Mouse (Mus musculus) left cerebral cortex, adult 2 months (tissue): ENCODE measurements around the gene Col4a2. TPM values are rescaled to one million over a fixed set of nuclear protein-coding genes. Genes with fewer than 3 reads are reported as not detected.

Source experiments
- DNase-seq, 2 experiments: peaks; one replicate each; pipeline ENCODE4 v3.0.0; 2021 to 2022; ENCODE audit warnings: low spot score in 2 of 2, mixed read lengths in 1 of 2; ENCODE audit errors: extremely low spot score in 1 of 2
- H3K27ac ChIP-seq: fragments of 200-600 bp; 2 replicates; pipeline ENCODE4 v1.8.1; 2022
- H3K4me3 ChIP-seq: fragments of 200-600 bp; 2 replicates; pipeline ENCODE4 v1.8.1; 2022
- CTCF ChIP-seq: fragments of 200-600 bp; IDR thresholded peaks from 2 replicates; pipeline ENCODE4 v1.8.1; 2022; ENCODE audit warnings: antibody characterized with exemption, mild to moderate bottlenecking, moderate library complexity
- intact Hi-C: fragments of 180-260 bp; cut with DNase I; formaldehyde crosslinking; loops from one replicate; pipeline ENCODE4 v1.15.1; 2025
- total RNA-seq, 2 experiments: library from RNA; stranded (reverse); gene quantifications; 2 replicates each; pipeline ENCODE4 v1.2.3; 2021

Gene Col4a2
- total RNA-seq, 2 experiments from 2014 or later, result 57.1 to 60.9 TPM

DNA sequence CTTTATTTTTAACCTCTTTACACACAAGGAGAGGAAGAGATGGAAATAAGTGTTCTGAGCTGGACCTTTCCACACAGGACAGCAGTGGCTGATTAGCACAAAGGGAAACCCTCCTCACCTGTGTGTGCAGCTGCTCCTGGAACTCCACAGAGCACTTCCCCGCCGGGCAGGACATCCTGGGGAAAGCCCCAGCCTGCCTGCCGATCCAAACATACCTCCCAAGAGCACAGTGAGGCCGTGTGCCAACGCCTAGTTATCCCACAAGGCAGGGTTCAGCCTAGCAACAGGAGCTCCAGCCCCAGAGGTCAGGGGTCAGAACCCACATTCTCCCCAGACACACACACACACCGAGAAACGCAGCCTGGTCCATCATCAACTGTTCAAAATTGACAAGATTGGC is 83.5 kb downstream of the Col4a2 start:
- H3K4me3 ChIP-seq, result no peak overlapping the region
- intact Hi-C loops, result no loop called here
- no peak overlapping the region for H3K27ac ChIP-seq
- no peak for DNase-seq
- TF ChIP-seq CTCF, result no peak

DNA sequence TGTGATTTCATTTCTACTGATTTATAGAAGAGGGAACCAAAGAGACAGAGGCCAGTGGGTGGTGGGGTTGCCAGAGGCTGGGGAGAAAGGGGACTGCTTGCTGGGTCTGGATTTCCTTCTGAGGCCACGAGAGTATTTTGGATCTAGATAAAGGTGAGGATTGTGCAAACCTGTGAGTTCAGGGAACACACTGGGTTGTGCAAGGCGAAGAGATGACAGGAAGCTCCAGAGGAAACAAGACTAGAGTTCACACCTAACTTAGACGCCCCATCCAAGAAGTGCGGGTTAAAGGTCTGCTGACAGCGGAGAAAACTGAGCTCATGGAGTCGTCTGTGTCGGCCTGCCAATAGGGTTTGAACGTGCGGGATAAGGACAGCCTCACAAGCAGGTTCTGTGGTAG is 84.5 kb downstream of the Col4a2 start:
- Histone ChIP-seq H3K4me3 (no peak overlapping the region), H3K27ac (no peak overlapping the region)
- intact Hi-C loops, result no loop called here
- DNase-seq, result no peak
- no peak for TF ChIP-seq CTCF

DNA sequence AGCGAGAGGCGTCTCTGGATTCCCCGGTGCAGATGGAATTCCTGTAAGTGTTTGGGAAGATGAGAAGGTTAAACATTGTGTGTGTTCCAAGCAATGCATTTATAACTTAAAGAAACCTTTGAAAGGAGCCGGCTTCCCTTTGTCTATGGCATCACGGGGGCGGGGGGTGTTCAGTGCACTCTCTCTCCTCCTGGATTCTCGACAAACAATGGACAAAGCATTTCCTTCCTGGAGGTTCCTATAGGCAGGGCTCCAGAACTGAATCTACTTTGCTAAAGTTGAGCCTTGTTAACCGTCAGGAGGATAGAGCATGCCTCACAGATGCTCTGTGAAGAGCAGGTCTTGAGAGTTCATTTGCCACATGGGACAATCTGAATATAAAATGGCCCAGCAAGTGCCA is 87.1 kb downstream of the Col4a2 start:
- Histone ChIP-seq H3K27ac (no peak overlapping the region), H3K4me3 (no peak overlapping the region)
- TF ChIP-seq CTCF, result no peak
- intact Hi-C loops, result no loop called here
- no peak for DNase-seq

DNA sequence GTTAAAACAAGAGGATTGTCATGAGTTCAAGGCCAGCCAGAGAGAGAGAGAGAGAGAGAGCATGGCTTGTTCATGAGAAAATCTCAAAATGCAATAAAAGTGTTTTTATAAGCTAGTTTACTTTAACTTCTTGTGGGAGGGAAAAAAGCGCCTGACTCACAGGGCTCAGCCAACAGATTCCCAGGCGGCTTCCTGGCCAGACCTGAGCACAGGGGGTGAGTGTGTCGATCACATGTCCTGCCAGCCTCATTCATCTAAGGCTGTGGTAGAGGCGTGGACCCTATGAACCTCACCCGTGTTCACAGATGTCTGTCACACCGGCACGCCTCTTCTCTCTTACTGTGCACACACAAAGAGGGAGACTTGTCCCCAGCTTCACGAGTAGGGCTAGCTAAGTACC is 87.6 kb downstream of the Col4a2 start:
- intact Hi-C loops, result no loop called here
- no peak for DNase-seq
- no peak overlapping the region for H3K27ac ChIP-seq
- H3K4me3 ChIP-seq, result no peak overlapping the region
- TF ChIP-seq CTCF, result no peak

DNA sequence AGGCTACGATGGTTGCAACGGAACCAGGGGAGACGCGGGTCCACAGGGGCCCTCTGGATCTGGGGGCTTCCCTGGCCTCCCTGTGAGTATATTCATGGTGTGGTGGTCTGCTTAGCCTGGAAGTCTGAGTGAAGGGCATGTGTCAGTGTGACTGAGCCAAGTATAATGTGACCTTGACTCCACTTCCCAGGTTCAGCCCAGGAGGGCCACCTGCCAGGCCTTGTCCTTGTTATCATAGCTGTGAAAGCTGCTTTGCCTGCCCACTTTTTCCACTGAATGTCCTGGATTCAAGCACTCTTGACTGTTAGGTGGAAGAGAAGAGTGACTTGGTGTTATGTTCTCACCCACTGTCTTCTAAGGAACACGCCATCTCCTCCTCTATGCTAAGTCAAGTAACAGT is 88.6 kb downstream of the Col4a2 start:
- no peak overlapping the region for H3K4me3 ChIP-seq
- no peak for TF ChIP-seq CTCF
- intact Hi-C loops, result no loop called here
- no peak for DNase-seq
- H3K27ac ChIP-seq, result no peak overlapping the region

DNA sequence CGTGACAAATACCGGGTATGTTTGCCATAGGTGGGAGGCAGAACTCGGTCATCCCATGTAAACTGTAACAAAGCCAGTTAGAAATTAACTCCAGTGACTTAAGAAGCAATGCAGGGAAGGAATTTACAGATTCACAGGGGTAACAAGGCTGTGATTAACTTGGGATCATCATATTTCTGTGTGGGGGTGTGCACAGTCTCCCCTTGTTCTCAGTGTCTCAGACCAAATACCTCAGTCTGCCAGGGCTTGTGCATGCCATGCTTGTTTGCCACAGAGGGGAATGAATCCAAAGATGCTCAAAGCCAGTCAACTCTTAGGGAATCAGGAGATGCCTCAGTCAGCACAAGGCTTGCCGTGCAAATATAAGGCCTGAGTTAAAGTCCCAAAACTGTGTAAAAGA is 89.6 kb downstream of the Col4a2 start:
- intact Hi-C loops, result no loop called here
- TF ChIP-seq CTCF, result no peak
- no peak for DNase-seq
- Histone ChIP-seq H3K4me3 (no peak overlapping the region), H3K27ac (no peak overlapping the region)

DNA sequence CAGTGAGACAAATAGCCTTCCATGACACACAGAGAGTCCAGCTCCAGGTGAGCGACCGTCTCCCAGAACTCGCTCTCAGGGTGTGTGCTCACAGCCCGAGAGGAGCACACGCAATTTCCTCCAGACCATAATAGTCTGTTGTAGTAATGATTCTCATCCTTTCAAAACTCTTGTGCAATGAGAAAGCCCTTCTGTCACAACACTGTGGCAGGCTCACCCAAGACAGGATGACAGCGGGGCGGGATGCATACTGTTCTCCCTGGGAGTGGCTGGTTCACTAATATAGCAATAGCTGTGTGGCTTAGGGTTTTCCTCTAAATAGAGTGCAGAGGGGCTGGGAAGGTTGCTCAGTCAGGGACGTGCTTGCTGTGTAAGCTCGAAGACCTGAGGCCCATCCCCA is 91.2 kb downstream of the Col4a2 start:
- intact Hi-C loops, result no loop called here

DNA sequence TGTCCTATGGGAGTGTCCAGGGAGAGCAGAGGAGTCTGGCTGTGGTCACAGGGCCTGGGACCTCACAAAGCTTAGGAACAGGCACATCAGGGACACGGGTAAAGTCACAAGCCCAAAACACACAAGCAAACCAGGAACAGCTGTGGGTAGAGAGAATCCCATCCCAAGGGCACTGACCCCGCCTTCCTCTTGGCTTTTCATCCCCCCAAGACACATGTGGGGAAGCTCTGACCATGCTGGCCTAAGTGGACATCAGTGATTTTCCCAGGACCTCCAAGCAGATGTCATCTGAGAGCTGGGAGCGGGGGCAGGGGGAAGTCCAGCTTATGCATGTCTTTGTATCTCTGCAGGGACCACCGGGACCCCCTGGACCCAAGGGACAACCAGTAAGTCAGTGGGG is 92.0 kb downstream of the Col4a2 start:
- DNase-seq, result no peak
- intact Hi-C loops, result no loop called here
- H3K27ac ChIP-seq, result no peak overlapping the region
- no peak for TF ChIP-seq CTCF
- no peak overlapping the region for H3K4me3 ChIP-seq

More for the DNA sequence above, 91.2 kb downstream of the Col4a2 start:
- no peak for DNase-seq
- TF ChIP-seq CTCF, result no peak
- no peak overlapping the region for H3K4me3 ChIP-seq
- H3K27ac ChIP-seq, result no peak overlapping the region

DNA sequence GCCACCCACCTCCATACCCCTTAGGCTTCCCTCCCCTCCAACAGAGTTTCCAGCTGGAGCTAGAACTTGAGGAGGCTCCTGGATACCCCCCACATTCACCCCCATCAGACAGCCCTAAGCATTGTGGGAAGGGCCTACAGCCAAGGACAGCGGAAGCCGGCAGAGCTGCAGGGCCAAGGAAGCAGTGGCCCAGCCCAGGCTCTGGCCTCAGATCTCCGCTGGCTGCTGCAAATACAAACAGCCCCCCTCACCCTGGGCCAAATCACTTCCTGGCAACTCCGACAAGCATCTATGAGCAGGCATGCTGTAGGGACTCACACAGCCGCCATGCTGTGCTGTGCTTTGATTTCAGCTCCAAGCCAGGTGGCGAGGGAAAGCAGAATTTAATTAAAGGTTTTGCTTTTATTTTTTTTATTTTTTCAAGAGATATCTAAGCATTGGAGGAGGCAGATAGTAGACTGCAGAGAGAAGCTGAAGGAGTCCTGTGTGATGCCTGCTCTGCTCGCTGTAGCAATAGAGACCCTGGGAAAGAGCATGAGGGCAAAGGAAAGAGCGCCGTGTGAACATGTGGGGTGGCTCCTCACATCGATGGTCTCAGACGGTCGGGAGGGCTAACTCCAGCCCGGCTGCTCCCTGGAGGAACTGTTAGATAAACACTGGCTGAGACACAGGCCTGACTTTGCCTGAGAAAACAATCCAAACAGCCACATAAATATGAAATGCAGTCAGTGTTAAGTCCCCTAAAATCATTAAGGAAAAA is 93.3 kb downstream of the Col4a2 start:
- no peak overlapping the region for H3K4me3 ChIP-seq
- DNase-seq, result peak in 1 of 2 experiments; percentile 49
- peak; percentile 32 for TF ChIP-seq CTCF
- intact Hi-C loops, result no loop called here
- H3K27ac ChIP-seq, result peak overlapping the region; percentile 58

DNA sequence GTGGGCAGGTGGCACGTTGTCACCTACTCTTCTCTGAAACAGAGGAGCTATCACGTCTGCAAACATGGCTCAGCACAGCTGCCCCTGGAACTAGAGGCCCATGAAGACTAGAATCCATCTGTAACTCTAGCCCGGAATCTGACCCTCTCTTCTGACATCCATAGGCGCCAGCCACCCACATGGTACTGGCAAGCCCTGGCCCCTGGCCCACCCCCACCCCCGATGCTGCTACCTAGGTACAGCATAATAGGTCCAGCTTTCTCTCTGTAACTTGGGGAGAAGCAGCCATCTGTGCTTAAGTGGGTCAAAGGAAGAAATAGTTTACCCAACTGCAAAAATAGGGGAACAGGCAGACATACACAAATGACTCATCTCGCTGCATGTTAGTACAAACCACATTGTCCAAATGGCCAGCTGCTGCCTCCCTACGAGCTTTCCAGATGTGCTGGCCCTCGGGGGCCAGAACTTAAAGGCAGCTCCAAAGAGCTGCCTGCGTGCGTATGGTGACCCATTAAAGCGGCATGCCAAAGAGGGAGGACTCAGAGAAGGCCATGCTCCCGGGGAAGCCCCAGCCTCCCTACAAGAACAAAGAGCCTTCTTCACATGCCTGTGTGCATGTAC is 99.0 kb downstream of the Col4a2 start:
- no peak for TF ChIP-seq CTCF
- no peak for DNase-seq
- Histone ChIP-seq H3K27ac (peak overlapping the region; percentile 56; the same call in 1 of the 2 replicates), H3K4me3 (no peak overlapping the region)
- intact Hi-C loops, result no loop called here

DNA sequence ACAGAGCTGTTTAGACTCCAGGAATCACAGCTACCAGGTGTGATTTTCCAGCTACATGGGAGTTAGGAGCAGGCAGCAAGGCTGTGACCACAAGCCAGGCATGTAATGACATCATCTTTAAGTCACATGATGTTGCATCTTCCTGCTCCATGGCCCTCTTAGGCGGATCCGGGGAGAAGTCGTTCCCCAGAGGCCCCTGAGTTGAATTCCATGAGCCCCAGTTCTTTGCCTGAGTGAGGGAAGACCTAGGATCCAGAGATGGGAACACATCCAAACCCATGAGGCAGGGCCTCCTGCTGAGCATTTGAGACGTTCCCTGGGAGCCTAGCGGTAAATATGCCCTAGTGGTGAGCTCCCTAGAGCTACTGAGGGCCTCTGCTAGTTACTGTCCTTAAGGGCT is 99.8 kb downstream of the Col4a2 start:
- Histone ChIP-seq H3K27ac (no peak overlapping the region; the same call in 1 of the 2 replicates), H3K4me3 (no peak overlapping the region)
- intact Hi-C loops, result no loop called here
- DNase-seq, result no peak
- TF ChIP-seq CTCF, result no peak

DNA sequence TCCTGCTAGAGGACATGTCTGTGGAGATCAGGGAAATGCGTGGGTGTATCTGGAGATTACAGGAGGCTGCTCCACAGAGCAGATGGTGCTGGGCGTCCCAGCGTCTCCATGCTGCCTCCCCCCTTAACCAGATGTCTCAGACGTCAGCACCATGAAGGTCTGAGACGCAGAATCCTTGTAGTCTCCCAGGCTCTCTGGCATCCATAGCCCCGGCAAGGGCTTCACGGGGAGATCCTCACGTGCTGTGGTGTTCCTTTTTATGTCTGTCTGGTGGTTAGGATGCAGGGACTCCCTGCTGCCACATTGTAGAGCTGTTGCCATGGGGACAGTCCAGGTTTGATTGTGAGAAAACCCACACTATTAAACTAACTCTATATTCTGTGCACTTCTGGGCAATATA is 101.7 kb downstream of the Col4a2 start:
- intact Hi-C loops, result loop anchor here (1.0 kb wide), 1 partner anchor 141 kb away; no protein-coding TSS in a partner anchor
- no peak for TF ChIP-seq CTCF
- Histone ChIP-seq H3K4me3 (no peak overlapping the region), H3K27ac (peak overlapping the region; percentile 83)
- peak; percentile 58 to 62 for DNase-seq

DNA sequence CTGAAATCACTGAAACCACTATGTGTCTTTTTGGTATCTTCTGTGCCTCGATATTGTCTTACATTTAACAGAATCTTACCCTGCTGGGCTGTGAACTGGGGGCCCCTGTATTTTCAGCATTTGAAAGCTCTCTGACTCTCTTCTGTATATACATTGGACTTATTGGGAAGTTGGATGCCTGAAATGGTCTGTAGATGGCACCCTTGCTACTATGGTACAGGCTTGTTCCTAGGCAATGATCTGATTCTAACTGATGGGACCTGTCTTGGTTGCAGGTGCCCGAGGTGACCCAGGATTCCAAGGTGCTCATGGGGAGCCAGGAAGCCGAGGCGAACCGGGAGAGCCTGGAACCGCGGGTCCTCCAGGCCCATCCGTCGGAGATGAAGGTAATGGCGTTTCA is 102.5 kb downstream of the Col4a2 start:
- DNase-seq, result no peak

More for the DNA sequence above, 102.5 kb downstream of the Col4a2 start:
- intact Hi-C loops, result no loop called here
- H3K27ac ChIP-seq, result peak overlapping the region; percentile 83
- TF ChIP-seq CTCF, result peak; percentile 35
- no peak overlapping the region for H3K4me3 ChIP-seq
